Mouse (Mus musculus) ES-E14 (cell line): ENCODE measurements around the gene Mmp20.

Experiments
- CHD2 ChIP-seq: IDR thresholded peaks from 2 replicates; pipeline ENCODE4 v1.6.1; 2014; ENCODE audit warnings: mild to moderate bottlenecking, low read depth, low read length, inconsistent platforms
- HCFC1 ChIP-seq: IDR thresholded peaks from 2 replicates; pipeline ENCODE4 v1.6.1; 2012; ENCODE audit warnings: low read length, inconsistent platforms, borderline replicate concordance; ENCODE audit not compliant: insufficient read depth
- MAFK ChIP-seq: IDR thresholded peaks from 2 replicates; pipeline ENCODE4 v1.6.1; 2014; ENCODE audit warnings: mild to moderate bottlenecking, low read depth, low read length, inconsistent platforms; ENCODE audit not compliant: insufficient read depth
- ZC3H11A ChIP-seq: IDR thresholded peaks from 2 replicates; pipeline ENCODE4 v1.6.1; 2012; ENCODE audit warnings: low read depth, mild to moderate bottlenecking, inconsistent platforms, low read length, borderline replicate concordance
- ZNF384 ChIP-seq: IDR thresholded peaks from 2 replicates; pipeline ENCODE4 v1.6.1; 2012; ENCODE audit warnings: low read depth, low read length, inconsistent platforms

DNA sequence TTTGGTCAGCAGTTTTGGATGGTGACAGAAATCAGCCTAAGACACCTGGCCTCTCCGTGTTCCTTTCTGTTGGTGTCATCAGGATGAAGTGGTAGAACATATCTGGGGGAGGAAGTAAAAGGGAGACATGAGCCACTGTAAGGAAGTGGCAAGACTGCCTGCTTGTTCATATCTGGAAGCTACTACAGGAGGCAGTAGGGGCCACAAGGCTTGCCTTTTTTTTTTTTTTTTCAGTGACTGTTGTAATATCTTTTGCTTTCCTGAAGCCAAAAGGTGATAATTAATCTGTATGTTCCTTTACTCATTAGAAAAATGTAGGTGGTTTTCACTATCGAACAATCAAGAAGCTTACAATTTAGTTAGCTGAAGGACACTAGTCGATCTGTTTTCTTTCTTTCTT is 5.4 kb upstream of the Mmp20 start:
- TF ChIP-seq ZC3H11A (no peak), HCFC1 (no peak), MAFK (no peak), CHD2 (no peak), ZNF384 (no peak)
